Mouse (Mus musculus): ENCODE data around the gene Vmn1r76.

The Vmn1r76 gene

GRCm38 (mm10) chr7:11938113-11938512 is at the start of gene Vmn1r76:
Vmn1r76 (minus strand) TSS chr7:11938213.
- no peak for DNase-seq (ENCODE audit: low read depth, low spot score)

- no peak for DNase-seq (ENCODE audit: low read depth, low spot score)
Measured at GRCm38 (mm10) chr7:11972611-11973010, 34.6 kb upstream of the Vmn1r76 start.

DNA sequence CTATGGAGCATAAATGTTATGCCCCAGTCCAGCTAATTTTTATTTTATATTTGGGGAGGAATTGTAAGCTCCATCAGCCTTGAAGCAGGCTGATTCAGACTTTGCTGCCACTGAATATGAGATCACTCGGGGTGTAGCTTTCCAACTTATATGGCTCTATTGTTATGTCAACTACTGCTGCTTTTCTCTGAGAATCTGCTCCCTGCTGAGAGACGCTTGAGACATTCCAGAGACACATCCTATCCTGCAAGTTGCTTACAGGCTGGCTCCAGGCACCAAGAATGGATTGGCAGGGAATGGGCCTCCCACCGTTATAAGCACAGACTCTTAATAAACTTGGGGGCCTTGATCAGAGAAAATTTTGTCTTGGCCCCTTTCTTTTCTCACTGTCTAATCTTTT is 10.0 kb upstream of the Vmn1r76 start:
- DNase-seq (ENCODE audit: low read depth, low spot score) = no peak

GRCm38 (mm10) chr7:11874330-11874729 is 63.7 kb downstream of the Vmn1r76 start, which contains the start of gene Vmn1r75:
Vmn1r75 (plus strand) TSS chr7:11874630.
- DNase-seq (ENCODE audit: low read depth, low spot score) = no peak
